Mouse (Mus musculus) kidney, adult 2 months (tissue): ENCODE measurements around the gene Itgav. TPM values are rescaled to one million over a fixed set of nuclear protein-coding genes. Genes with fewer than 3 reads are reported as not detected.

Experiments
- DNase-seq: peaks from one replicate; pipeline ENCODE4 v3.0.0; 2021
- H3K27ac ChIP-seq: fragments of 200-500 bp; 2 replicates; pipeline ENCODE4 v1.5.1; 2012; ENCODE audit warnings: low read depth, low read length, control low read depth, inconsistent platforms; ENCODE audit not compliant: insufficient read depth
- H3K27me3 ChIP-seq: fragments of 200-500 bp; replicated peaks from 2 replicates; pipeline ENCODE4 v1.6.1; 2012; ENCODE audit warnings: mild to moderate bottlenecking, moderate library complexity, low read length, inconsistent platforms; ENCODE audit not compliant: control insufficient read depth, insufficient read depth
- H3K36me3 ChIP-seq: fragments of 200-500 bp; 2 replicates; pipeline ENCODE4 v1.6.1; 2012; ENCODE audit warnings: mild to moderate bottlenecking, moderate library complexity, low read length, inconsistent platforms; ENCODE audit not compliant: control insufficient read depth, insufficient read depth
- H3K4me1 ChIP-seq: fragments of 200-500 bp; 2 replicates; pipeline ENCODE4 v1.6.1; 2011; ENCODE audit warnings: low read length; ENCODE audit not compliant: control insufficient read depth, insufficient read depth
- H3K4me3 ChIP-seq: fragments of 200-500 bp; 2 replicates; pipeline ENCODE4 v1.5.1; 2011; ENCODE audit warnings: mild to moderate bottlenecking, low read depth, low read length, control low read depth; ENCODE audit not compliant: insufficient read depth
- CTCF ChIP-seq: fragments of 200-500 bp; conservative IDR thresholded peaks from 2 replicates; pipeline ENCODE4 v1.5.1; 2011; ENCODE audit warnings: low read depth, mild to moderate bottlenecking, control low read depth, low read length, moderate library complexity, mixed read lengths; ENCODE audit not compliant: insufficient read depth, insufficient read length
- POLR2A ChIP-seq: fragments of 200-500 bp; IDR thresholded peaks from one replicate; pipeline ENCODE4 v1.6.1; 2011; ENCODE audit warnings: low read depth, low read length, control low read depth
- WGBS: fragments of 180-500 bp; shearing (Covaris S2); methylation state at CpG from one replicate; pipeline ENCODE4 v1.1.7; 2018; 5-methylcytosine and 5-hydroxymethylcytosine counted together
- polyA plus RNA-seq: library from polyadenylated mRNA; depleted of rRNA; stranded (reverse); fragments of >200 nt; gene quantifications from 2 replicates; pipeline ENCODE4 v1.2.3, GENCODE M21; 2012

Gene Itgav
- polyA plus RNA-seq, 1 experiment: 75.9 TPM

DNA sequence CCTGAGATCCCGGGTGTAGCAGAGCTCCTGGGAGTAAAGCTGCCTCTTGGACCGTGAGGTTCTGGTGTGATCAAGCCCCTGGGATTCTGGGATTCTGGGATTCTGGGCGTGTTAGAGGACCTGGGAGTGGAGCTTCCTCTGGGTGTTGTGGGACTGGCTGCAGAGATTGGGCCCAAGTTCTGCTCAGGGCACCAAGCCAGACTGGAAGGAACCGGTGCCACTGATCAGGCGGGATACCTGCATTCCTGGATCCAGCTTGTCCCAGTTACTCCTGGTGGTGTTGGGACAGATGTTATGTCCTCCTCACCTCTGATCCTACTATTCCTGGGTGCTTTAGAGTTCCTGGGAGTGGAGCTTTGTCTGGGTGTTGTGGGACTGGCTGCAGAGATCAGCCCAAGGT is 28.8 kb downstream of the Itgav start:
- Histone ChIP-seq H3K4me3 (no peak overlapping the region), H3K4me1 (no peaks in the 10 kb centered on the region; the same call in 1 of the 2 replicates), H3K36me3 (peaks cover 2% of the 10 kb centered on the region; the same call in 1 of the 2 replicates), H3K27me3 (no peaks in the 10 kb centered on the region), H3K27ac (0 out of 2 replicates have a peak overlapping the region, but pooled peaks have one; percentile 16)
- DNase-seq: peak; percentile 53
- WGBS: 60% methylated on average over 5 of the region's 5 CpGs
- TF ChIP-seq CTCF (no peak), POLR2A (no peak)

DNA sequence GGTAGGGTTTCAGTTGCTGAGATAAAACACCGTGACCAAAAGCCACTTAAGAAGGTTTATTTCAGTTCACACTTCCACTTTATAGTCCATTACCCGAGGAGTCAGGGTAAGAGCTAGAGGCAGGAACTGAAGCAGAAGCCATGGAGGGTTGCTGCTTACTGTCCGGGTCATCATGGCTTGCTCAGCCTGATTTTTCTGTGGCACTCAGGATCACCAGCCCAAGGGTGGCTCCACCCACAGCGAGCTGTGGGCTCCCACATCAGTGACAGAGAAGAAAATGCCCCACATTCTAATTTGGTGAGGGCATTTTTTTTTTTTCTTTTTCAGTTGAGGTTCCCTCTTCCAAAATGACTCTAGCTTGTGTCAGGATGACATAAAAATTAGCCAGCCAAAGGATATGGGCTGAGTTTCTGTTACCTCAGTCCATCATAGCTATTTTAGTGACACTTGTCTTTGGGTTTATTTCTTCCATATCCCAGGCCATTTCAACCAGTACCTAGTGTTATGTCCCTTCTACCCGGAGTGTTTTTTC is 30.2 kb downstream of the Itgav start:
- 69% methylated on average over 5 of the region's 5 CpGs for WGBS
- DNase-seq: no peak
- TF ChIP-seq POLR2A (no peak), CTCF (no peak)
- Histone ChIP-seq H3K27me3 (no peaks in the 10 kb centered on the region), H3K4me3 (no peak overlapping the region), H3K4me1 (peaks cover 5% of the 10 kb centered on the region; the same call in 1 of the 2 replicates), H3K36me3 (peaks cover 2% of the 10 kb centered on the region; the same call in 1 of the 2 replicates), H3K27ac (no peak overlapping the region)

DNA sequence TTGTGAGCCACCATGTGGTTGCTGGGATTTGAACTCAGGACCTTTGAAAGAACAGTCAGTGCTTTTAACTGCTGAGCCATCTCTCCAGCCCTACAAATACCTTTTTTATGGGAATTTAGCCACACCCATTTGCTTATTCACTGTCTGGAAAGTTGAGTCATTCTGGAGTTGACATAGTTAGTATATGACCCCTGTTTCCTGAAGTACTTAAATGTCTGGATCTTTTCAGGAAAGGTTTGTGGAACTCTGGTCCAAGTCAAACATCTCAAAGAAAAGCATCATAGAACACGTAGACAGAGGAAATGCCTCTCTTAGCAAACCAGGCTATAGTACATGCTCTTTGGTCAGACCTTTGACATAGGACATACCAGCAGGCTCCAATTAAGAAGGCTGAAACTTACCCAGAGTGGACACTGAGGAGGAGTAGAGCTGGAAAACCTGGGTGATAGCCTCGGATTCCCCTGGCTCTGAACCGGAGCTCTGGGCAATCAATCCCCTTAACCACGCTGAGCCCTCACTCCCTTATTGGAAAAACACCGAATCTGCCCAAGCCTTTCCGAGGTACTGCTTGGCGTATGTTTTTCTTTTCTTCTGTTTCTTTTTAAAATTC is 34.5 kb downstream of the Itgav start:
- H3K4me3 ChIP-seq: no peak overlapping the region
- WGBS: 28% methylated on average over 7 of the region's 7 CpGs
- peaks cover 2% of the 10 kb centered on the region; the same call in 1 of the 2 replicates for H3K36me3 ChIP-seq
- TF ChIP-seq CTCF: no peak
- TF ChIP-seq POLR2A: no peak
- peaks cover 13% of the 10 kb centered on the region; the same call in 1 of the 2 replicates for H3K4me1 ChIP-seq
- DNase-seq: peak; percentile 51
- peak overlapping the region; percentile 91 for H3K27ac ChIP-seq
- no peaks in the 10 kb centered on the region for H3K27me3 ChIP-seq

GRCm38 (mm10) chr2:83759216-83759648 is 35.0 kb downstream of the Itgav start:
- Histone ChIP-seq H3K4me1 (peaks cover 13% of the 10 kb centered on the region; the same call in 1 of the 2 replicates), H3K27me3 (no peaks in the 10 kb centered on the region), H3K27ac (peak overlapping the region; percentile 91), H3K4me3 (no peak overlapping the region), H3K36me3 (peaks cover 2% of the 10 kb centered on the region; the same call in 1 of the 2 replicates)
- TF ChIP-seq CTCF (no peak), POLR2A (no peak)
- WGBS: 21% methylated on average over 11 of the region's 11 CpGs
- peak; percentile 91 for DNase-seq

- 46% methylated on average over 5 of the region's 5 CpGs for WGBS
- DNase-seq: peak; percentile 50
- Histone ChIP-seq H3K36me3 (peaks cover 2% of the 10 kb centered on the region; the same call in 1 of the 2 replicates), H3K27ac (peak overlapping the region; percentile 91), H3K4me3 (no peak overlapping the region), H3K27me3 (no peaks in the 10 kb centered on the region), H3K4me1 (peaks cover 13% of the 10 kb centered on the region; the same call in 1 of the 2 replicates)
- no peak for TF ChIP-seq CTCF
- TF ChIP-seq POLR2A: no peak
These were observed 35.5 kb downstream of the Itgav start for GRCm38 (mm10) chr2:83759667-83760066.

DNA sequence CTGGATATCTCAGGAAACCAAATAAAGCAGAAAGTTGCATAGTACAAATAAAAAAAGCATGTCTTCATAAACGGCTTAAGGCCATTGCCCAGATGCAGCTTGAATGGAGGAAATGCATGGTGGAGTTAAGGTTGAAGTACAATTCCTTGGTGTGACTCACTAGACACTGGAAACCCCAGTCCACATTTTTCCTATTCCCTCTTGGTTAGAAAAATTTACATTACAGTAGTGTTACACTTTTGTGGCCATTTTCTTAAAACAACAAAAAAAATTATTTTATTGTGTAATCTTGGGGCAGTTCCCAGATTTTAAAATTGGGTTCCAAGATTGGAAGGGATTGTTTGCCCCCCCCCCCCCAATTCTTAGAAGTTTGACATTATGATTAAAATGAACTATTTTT is 35.9 kb downstream of the Itgav start:
- H3K4me3 ChIP-seq: no peak overlapping the region
- peaks cover 13% of the 10 kb centered on the region; the same call in 1 of the 2 replicates for H3K4me1 ChIP-seq
- peaks cover 2% of the 10 kb centered on the region; the same call in 1 of the 2 replicates for H3K36me3 ChIP-seq
- TF ChIP-seq POLR2A (no peak), CTCF (no peak)
- no peaks in the 10 kb centered on the region for H3K27me3 ChIP-seq
- no peak for DNase-seq
- H3K27ac ChIP-seq: peak overlapping the region; percentile 50; the same call in 1 of the 2 replicates
- WGBS: 33% methylated on average over 1 of the region's 1 CpGs

- Histone ChIP-seq H3K27me3 (no peaks in the 10 kb centered on the region), H3K4me1 (peaks cover 13% of the 10 kb centered on the region; the same call in 1 of the 2 replicates), H3K36me3 (peaks cover 2% of the 10 kb centered on the region; the same call in 1 of the 2 replicates), H3K27ac (no peak overlapping the region), H3K4me3 (no peak overlapping the region)
- TF ChIP-seq CTCF (no peak), POLR2A (no peak)
- no peak for DNase-seq
- WGBS: 69% methylated on average over 2 of the region's 2 CpGs
These were observed 37.3 kb downstream of the Itgav start for GRCm38 (mm10) chr2:83761506-83761905.
